In the genomic region with DNA sequence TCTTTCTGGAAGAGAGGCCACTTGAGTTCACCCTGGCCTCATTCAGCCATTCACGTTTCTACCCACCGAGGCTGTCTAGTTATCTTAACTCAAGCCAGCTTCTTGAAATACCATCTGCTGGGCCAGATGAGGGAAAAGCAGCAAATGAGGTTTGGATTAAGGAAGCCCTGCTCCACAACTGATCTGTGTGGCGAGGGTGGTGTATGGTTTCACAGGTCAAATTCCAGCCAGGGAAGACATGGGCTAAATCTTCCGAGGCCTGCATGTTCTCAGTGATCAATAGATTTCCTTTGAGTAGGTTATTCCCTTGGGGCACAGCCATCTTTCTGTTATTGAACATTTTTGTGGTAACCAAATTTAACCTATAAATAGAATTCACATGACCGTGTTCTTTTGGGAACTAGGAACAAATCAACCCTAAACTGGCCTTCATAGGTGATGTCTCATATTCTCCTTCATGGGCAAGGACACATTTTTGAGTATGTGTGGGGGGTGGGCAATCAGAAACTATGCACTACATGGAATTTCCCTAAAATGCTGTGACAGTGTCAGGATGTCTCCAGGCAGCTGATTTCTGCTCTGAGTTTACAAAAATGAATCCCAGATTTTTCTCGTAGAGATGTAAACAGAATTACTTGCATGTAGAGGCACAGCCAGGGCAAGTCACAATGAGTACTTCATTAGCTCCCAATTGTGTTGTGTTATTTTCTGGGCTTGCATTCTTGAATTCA, we compare ENCODE assay signal across 20 mouse cellular contexts.
A peak's percentile ranks its signal among the peaks of the same experiment; 100 is the strongest.
DNase-seq lines count a peak whose midpoint lies in the region; ATAC-seq and TF ChIP-seq lines count a peak whose summit lies in the region.
"Had no signal": no experiment of that assay in that cellular context is flagged by ENCODE, and none has a peak within 500 bp of the region (broad histone marks: within the 10 kb centered on the region; RNA-seq: fewer than 3 reads in every experiment).

No protein-coding gene starts in this region.

- no peak overlapping the region for H3K9ac ChIP-seq in lung, embryonic 14.5 days
- H3K9ac ChIP-seq in embryonic facial prominence, embryonic 14.5 days (ENCODE audit: low read depth, low read length), result no peak overlapping the region
- H3K9ac ChIP-seq in limb, embryonic 13.5 days, result no peak overlapping the region
- H3K9ac ChIP-seq in stomach, postnatal 0 days (ENCODE audit: low read length), result no peak overlapping the region
- H3K9ac ChIP-seq: intestine, embryonic 15.5 days; limb, embryonic 15.5 days; midbrain, embryonic 12.5 days had no signal

- H3K36me3 ChIP-seq in lung, embryonic 14.5 days (ENCODE audit: insufficient read depth), result no peaks in the 10 kb centered on the region
- H3K36me3 ChIP-seq in embryonic facial prominence, embryonic 14.5 days (ENCODE audit: control insufficient read depth, insufficient read depth, low read length), result no peaks in the 10 kb centered on the region
- no peaks in the 10 kb centered on the region for H3K36me3 ChIP-seq in limb, embryonic 13.5 days
- no peaks in the 10 kb centered on the region for H3K36me3 ChIP-seq in stomach, postnatal 0 days (ENCODE audit: control insufficient read depth, insufficient read depth, low read length)
- H3K36me3 ChIP-seq: intestine, embryonic 15.5 days; limb, embryonic 15.5 days; midbrain, embryonic 12.5 days had no signal

- no peaks in the 10 kb centered on the region for H3K27me3 ChIP-seq in lung, embryonic 14.5 days (ENCODE audit: insufficient read depth, low read length)
- H3K27me3 ChIP-seq in embryonic facial prominence, embryonic 14.5 days (replicated peaks; ENCODE audit: control insufficient read depth, insufficient read depth, low read length), result no peaks in the 10 kb centered on the region
- no peaks in the 10 kb centered on the region for H3K27me3 ChIP-seq in limb, embryonic 13.5 days
- no peaks in the 10 kb centered on the region for H3K27me3 ChIP-seq in stomach, postnatal 0 days (ENCODE audit: control insufficient read depth, insufficient read depth, low read length)
- H3K27me3 ChIP-seq: intestine, embryonic 15.5 days; limb, embryonic 15.5 days; midbrain, embryonic 12.5 days had no signal

- peak; percentile 33 for DNase-seq in lung, embryonic 14.5 days
- no peak for DNase-seq in lung, adult 2 months
- peak; percentile 78 for DNase-seq in embryo, embryonic 10.5 days (ENCODE audit: low spot score)
- DNase-seq in embryonic facial prominence, embryonic 14.5 days (ENCODE audit: low spot score), result peak; percentile 81
- no peak for DNase-seq in frontal cortex, postnatal 25 days (ENCODE audit: low spot score in 2 of 2)
- DNase-seq in stomach, postnatal 0 days (ENCODE audit: low spot score), result no peak
- DNase-seq in retina, embryonic 14.5 days (ENCODE audit: low spot score), result no peak
- DNase-seq: adrenal gland, postnatal 14 days; B cell, adult 2 months; cerebellum, adult 9-10 months; heart, adult 18-20 months; lung, postnatal 4 days; retina, postnatal 1 day; right cerebral cortex, postnatal 4 days; thymus, adult 2 months had no signal

- ATAC-seq in lung, embryonic 14.5 days (ENCODE audit: insufficient read depth), result no peak
- ATAC-seq in embryonic facial prominence, embryonic 14.5 days (ENCODE audit: low read depth), result peak; percentile 37; the same call in 1 of the 2 replicates
- ATAC-seq in limb, embryonic 13.5 days (ENCODE audit: low FRiP score, low read depth), result peak; percentile 51; the same call in 1 of the 2 replicates
- no peak for ATAC-seq in stomach, postnatal 0 days (ENCODE audit: low FRiP score, low TSS enrichment)
- ATAC-seq: forebrain, embryonic 14.5 days; intestine, embryonic 15.5 days had no signal

- H3K4me2 ChIP-seq in lung, embryonic 14.5 days, result no peak overlapping the region
- no peak overlapping the region for H3K4me2 ChIP-seq in embryonic facial prominence, embryonic 14.5 days (ENCODE audit: low read depth, low read length)
- no peak overlapping the region for H3K4me2 ChIP-seq in limb, embryonic 13.5 days (replicated peaks)
- no peak overlapping the region for H3K4me2 ChIP-seq in stomach, postnatal 0 days (replicated peaks; ENCODE audit: low read depth)
- H3K4me2 ChIP-seq: intestine, embryonic 15.5 days; limb, embryonic 15.5 days; midbrain, embryonic 12.5 days had no signal

- H3K4me3 ChIP-seq in lung, embryonic 14.5 days (ENCODE audit: low read depth, low read length), result no peak overlapping the region
- H3K4me3 ChIP-seq in lung, adult 2 months (replicated peaks; ENCODE audit: extremely low read depth, low read depth, low read length), result no peak overlapping the region
- H3K4me3 ChIP-seq in embryonic facial prominence, embryonic 14.5 days (ENCODE audit: low read depth, low read length), result no peak overlapping the region
- H3K4me3 ChIP-seq in limb, embryonic 13.5 days, result no peak overlapping the region
- H3K4me3 ChIP-seq in stomach, postnatal 0 days (ENCODE audit: low read depth, low read length), result no peak overlapping the region
- H3K4me3 ChIP-seq: intestine, embryonic 15.5 days; limb, embryonic 15.5 days; midbrain, embryonic 12.5 days had no signal

- no peak for TF ChIP-seq EP300 in stomach, postnatal 0 days (optimal IDR thresholded peaks at IDR 0.05)

- WGBS in lung, embryonic 14.5 days, result 47% methylated on average over 6 of the region's 6 CpGs
- 54% methylated on average over 6 of the region's 6 CpGs for WGBS in lung, adult 2 months
- WGBS in embryonic facial prominence, embryonic 14.5 days, result 15% methylated on average over 6 of the region's 6 CpGs
- 23% methylated on average over 6 of the region's 6 CpGs for WGBS in limb, embryonic 13.5 days
- 47% methylated on average over 6 of the region's 6 CpGs for WGBS in stomach, postnatal 0 days

- no peak overlapping the region for H3K27ac ChIP-seq in lung, embryonic 14.5 days (ENCODE audit: low read depth)
- peak overlapping the region; percentile 58; the same call in 1 of the 2 replicates for H3K27ac ChIP-seq in embryonic facial prominence, embryonic 14.5 days (replicated peaks; ENCODE audit: low read depth, low read length)
- H3K27ac ChIP-seq in limb, embryonic 13.5 days, result no peak overlapping the region
- no peak overlapping the region for H3K27ac ChIP-seq in stomach, postnatal 0 days (replicated peaks)
- H3K27ac ChIP-seq: intestine, embryonic 15.5 days; limb, embryonic 15.5 days; midbrain, embryonic 12.5 days had no signal

- no peak for TF ChIP-seq POLR2A in lung, adult 2 months (IDR thresholded peaks at IDR 0.05; ENCODE audit: borderline replicate concordance, extremely low read depth, low read depth, low read length)

- no peaks in the 10 kb centered on the region for H3K4me1 ChIP-seq in lung, embryonic 14.5 days (ENCODE audit: insufficient read depth)
- H3K4me1 ChIP-seq in lung, adult 2 months (ENCODE audit: control insufficient read depth, insufficient read depth, low read length), result peaks cover 5% of the 10 kb centered on the region; the same call in 1 of the 2 replicates
- peaks cover 11% of the 10 kb centered on the region for H3K4me1 ChIP-seq in embryonic facial prominence, embryonic 14.5 days (ENCODE audit: control insufficient read depth, insufficient read depth, low read length)
- peaks cover 8% of the 10 kb centered on the region; the same call in 1 of the 2 replicates for H3K4me1 ChIP-seq in limb, embryonic 13.5 days
- no peaks in the 10 kb centered on the region for H3K4me1 ChIP-seq in stomach, postnatal 0 days (replicated peaks; ENCODE audit: control insufficient read depth, insufficient read depth)
- H3K4me1 ChIP-seq: intestine, embryonic 15.5 days; midbrain, embryonic 12.5 days had no signal

- H3K9me3 ChIP-seq in lung, embryonic 14.5 days (ENCODE audit: low read depth, low read length), result no peaks in the 10 kb centered on the region
- H3K9me3 ChIP-seq in embryonic facial prominence, embryonic 14.5 days (ENCODE audit: control insufficient read depth, low read length), result no peaks in the 10 kb centered on the region
- no peaks in the 10 kb centered on the region for H3K9me3 ChIP-seq in limb, embryonic 13.5 days
- no peaks in the 10 kb centered on the region for H3K9me3 ChIP-seq in stomach, postnatal 0 days (ENCODE audit: control insufficient read depth, low read length)
- H3K9me3 ChIP-seq: intestine, embryonic 15.5 days; limb, embryonic 15.5 days; midbrain, embryonic 12.5 days had no signal

- no peak for TF ChIP-seq CTCF in lung, embryonic 14.5 days (IDR thresholded peaks at IDR 0.05; ENCODE audit: low read depth)
- no peak for TF ChIP-seq CTCF in lung, adult 2 months (IDR thresholded peaks at IDR 0.05; ENCODE audit: insufficient read depth, low read length)
- TF ChIP-seq CTCF in stomach, postnatal 0 days (IDR thresholded peaks at IDR 0.05; ENCODE audit: low read depth), result no peak

Comparison
In these comparisons a context has a peak if more than half of its experiments do, and no peak if none do; other contexts are left out.
1. DNase-seq: peak in lung, embryonic 14.5 days (single experiment), embryo, embryonic 10.5 days (single experiment) and embryonic facial prominence, embryonic 14.5 days (single experiment); none in lung, adult 2 months (single experiment), frontal cortex, postnatal 25 days (0 of 2), stomach, postnatal 0 days (single experiment) and retina, embryonic 14.5 days (single experiment).
2. ATAC-seq: peak in embryonic facial prominence, embryonic 14.5 days (single experiment) and limb, embryonic 13.5 days (single experiment); none in lung, embryonic 14.5 days (single experiment) and stomach, postnatal 0 days (single experiment).